Mouse (Mus musculus): Measurements from ENCODE around the gene Msi2.

Msi2 gene

GRCm38 (mm10) chr11:88309059-88309700 lies 409.1 kb downstream of the Msi2 start:
- no peak for DNase-seq (ENCODE audit: low spot score)

- no peak for DNase-seq (ENCODE audit: low spot score)
These were observed 410.4 kb downstream of the Msi2 start for GRCm38 (mm10) chr11:88307616-88308543.

DNA sequence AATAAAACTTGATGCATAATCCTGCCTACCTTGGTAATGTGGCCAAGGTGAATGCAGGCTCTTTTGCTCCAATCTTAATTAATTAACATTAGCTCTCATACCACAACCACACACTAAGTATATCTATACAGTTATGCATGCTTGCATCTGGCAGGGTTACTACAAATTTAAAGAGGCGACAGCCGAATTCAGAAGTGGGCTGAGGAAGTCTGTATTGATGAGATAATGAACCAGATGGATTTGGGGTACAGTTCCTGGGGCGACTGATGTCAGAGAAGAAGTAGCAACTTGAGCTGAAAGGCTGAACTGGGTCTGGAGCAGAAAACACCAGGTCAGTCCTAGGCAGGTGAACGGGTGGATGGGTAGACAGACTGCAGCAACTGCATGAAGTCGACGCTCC lies 412.6 kb downstream of the Msi2 start:
- DNase-seq (ENCODE audit: low spot score) = no peak

GRCm38 (mm10) chr11:88301619-88302018 lies 416.7 kb downstream of the Msi2 start:
- DNase-seq (ENCODE audit: low spot score) = no peak

DNA sequence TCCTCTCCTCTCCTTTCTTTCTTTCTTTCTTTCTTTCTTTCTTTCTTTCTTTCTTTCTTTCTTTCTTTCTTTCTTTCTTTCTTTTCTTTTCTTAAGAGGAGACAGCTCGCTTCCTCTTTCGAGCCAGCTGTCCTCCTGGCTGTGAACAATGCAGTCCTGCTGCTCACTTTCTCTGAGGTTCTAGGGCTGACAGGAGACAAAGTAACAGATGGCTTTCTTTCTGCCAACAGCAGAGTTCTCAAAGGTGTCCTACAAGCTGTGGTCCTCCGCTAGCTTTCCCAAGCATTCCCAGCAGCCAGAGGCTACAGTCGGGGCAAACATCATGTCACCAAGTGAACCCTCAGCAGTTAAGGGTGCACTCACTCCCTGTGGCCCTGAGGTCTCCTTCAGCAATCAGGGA lies 419.0 kb downstream of the Msi2 start:
- DNase-seq (ENCODE audit: low spot score) = no peak

GRCm38 (mm10) chr11:88297526-88297925 lies 420.8 kb downstream of the Msi2 start:
- no peak for DNase-seq (ENCODE audit: low spot score)

- DNase-seq (ENCODE audit: low spot score) = no peak
These were observed 423.0 kb downstream of the Msi2 start for GRCm38 (mm10) chr11:88295298-88295697.

GRCm38 (mm10) chr11:88294394-88294710 lies 424.0 kb downstream of the Msi2 start:
- no peak for DNase-seq (ENCODE audit: low spot score)

DNA sequence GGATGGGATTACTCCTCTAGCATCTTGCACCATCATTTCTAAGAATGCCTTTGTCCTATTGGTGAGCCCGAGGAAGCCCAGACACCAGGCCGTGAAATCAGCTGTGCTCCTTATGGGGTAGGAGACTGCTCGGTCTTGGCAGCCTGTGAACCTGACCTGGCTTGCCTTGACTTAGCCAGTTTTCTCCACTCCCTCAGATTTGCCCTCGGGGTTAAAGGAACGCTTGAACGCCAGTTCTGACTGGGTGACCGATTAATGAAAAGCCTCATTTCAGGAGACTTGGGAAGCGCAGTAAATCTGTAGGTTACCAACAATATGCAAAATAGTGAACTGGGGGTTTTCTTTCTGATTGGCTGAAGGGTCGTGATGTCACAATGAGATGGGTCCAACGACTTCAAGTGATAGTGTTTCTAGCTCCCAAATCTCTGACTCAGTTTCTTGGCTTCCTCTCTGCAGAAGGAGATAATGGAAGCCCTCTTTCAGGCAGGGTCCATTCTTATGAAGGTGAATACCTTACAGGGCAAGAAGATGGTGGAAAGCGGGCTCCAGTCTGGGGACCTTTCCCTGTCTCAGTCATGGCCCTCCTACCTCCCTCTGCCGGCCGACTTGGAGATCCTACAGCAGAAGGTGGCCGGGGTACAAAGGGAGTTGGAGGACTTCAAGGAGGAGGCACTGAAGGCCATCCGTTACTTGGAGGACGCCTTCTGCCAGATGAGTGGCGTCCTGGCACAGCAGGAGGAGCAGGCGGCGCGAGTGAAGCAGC lies 424.5 kb downstream of the Msi2 start, which contains the start of gene Ccdc182:
Ccdc182 (plus strand) TSS at position 428 of the 763 bp plus-strand sequence.
- no peak for DNase-seq (ENCODE audit: low spot score)

DNA sequence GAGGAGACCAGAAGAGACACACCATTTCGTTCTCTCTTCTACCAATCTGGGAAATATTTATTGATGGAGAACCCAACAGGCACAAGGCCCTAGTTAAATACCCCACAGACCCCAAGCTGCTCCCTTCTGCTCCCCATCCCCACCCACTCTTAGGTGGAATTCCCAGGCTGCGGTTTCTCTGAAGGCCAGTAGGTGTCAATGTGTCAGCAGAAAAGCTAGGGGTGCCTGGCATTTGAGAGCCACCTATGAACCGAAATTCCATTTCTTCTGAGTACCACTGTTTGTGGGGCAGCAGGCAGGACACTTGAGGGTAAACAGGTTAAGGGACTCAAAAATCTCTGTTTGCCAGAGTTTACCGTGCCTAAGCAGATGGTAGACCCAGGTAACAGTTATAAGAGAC lies 426.6 kb downstream of the Msi2 start:
- DNase-seq (ENCODE audit: low spot score) = peak; percentile 16

- DNase-seq (ENCODE audit: low spot score) = no peak
These were observed 427.1 kb downstream of the Msi2 start for GRCm38 (mm10) chr11:88291245-88291644.
